Mouse (Mus musculus): ENCODE results near the gene Daam2.

GRCm38 (mm10) chr17:49439706-49440105, 124.4 kb downstream of the Daam2 start:
- no peak for TF ChIP-seq EP300 (IDR thresholded peaks at IDR 0.05; ENCODE audit: insufficient read depth, low read depth, low read length)
- no peak for TF ChIP-seq POLR2A (IDR thresholded peaks at IDR 0.05; ENCODE audit: insufficient read depth, low read length)
- no peak for TF ChIP-seq CTCF (IDR thresholded peaks at IDR 0.05; ENCODE audit: low read depth, low read length)

Data from ES-Bruce4 (cell line).